In genomic region chr4:149893611-149894151, GRCm38 (mm10) we compare ENCODE assay signal across 8 mouse cellular contexts.
DNase-seq lines count a peak whose midpoint lies in the region; ATAC-seq lines count a peak whose summit lies in the region.

No protein-coding gene starts in this region.

- ATAC-seq in heart, embryonic 13.5 days (ENCODE audit: extremely low read depth, insufficient number of reproducible peaks, low FRiP score, low TSS enrichment), result no peak
- peak; percentile 95 for ATAC-seq in embryonic facial prominence, embryonic 12.5 days (ENCODE audit: insufficient number of reproducible peaks, insufficient read depth, low FRiP score, low TSS enrichment)
- ATAC-seq in hindbrain, embryonic 14.5 days (ENCODE audit: low FRiP score), result peak; percentile 68; the same call in 1 of the 2 replicates

- DNase-seq in heart, postnatal 25 days (ENCODE audit: low spot score), result no peak
- DNase-seq in hindbrain, embryonic 14.5 days (ENCODE audit: low spot score), result peak; percentile 60
- DNase-seq in lung, postnatal 10 days, result peak; percentile 78
- no peak for DNase-seq in adrenal gland, postnatal 36 days
- no peak for DNase-seq in spleen, adult 18-20 months
- no peak for DNase-seq in frontal cortex, postnatal 14 days (ENCODE audit: low spot score in 2 of 2)

- H3K4me1 ChIP-seq in heart, embryonic 13.5 days, result peaks cover 56% of the 10 kb centered on the region
- peaks cover 75% of the 10 kb centered on the region for H3K4me1 ChIP-seq in embryonic facial prominence, embryonic 12.5 days
- peaks cover 17% of the 10 kb centered on the region for H3K4me1 ChIP-seq in hindbrain, embryonic 14.5 days (replicated peaks; ENCODE audit: control insufficient read depth, insufficient read depth, low read length)

- no peak overlapping the region for H3K4me3 ChIP-seq in heart, embryonic 13.5 days
- H3K4me3 ChIP-seq in embryonic facial prominence, embryonic 12.5 days, result no peak overlapping the region
- no peak overlapping the region for H3K4me3 ChIP-seq in hindbrain, embryonic 14.5 days (replicated peaks; ENCODE audit: low read length)

- peak overlapping the region; percentile 76 for H3K27ac ChIP-seq in heart, embryonic 13.5 days (replicated peaks)
- peak overlapping the region; percentile 96 for H3K27ac ChIP-seq in embryonic facial prominence, embryonic 12.5 days
- H3K27ac ChIP-seq in hindbrain, embryonic 14.5 days, result peak overlapping the region; percentile 68

- peaks cover 3% of the 10 kb centered on the region; the same call in 1 of the 2 replicates for H3K27me3 ChIP-seq in heart, embryonic 13.5 days (replicated peaks)
- H3K27me3 ChIP-seq in embryonic facial prominence, embryonic 12.5 days, result no peaks in the 10 kb centered on the region
- no peaks in the 10 kb centered on the region for H3K27me3 ChIP-seq in hindbrain, embryonic 14.5 days (ENCODE audit: control insufficient read depth, insufficient read depth, low read length)

- H3K9ac ChIP-seq in heart, embryonic 13.5 days, result peak overlapping the region; percentile 15; the same call in 1 of the 2 replicates
- no peak overlapping the region for H3K9ac ChIP-seq in embryonic facial prominence, embryonic 12.5 days
- no peak overlapping the region for H3K9ac ChIP-seq in hindbrain, embryonic 14.5 days

- no peaks in the 10 kb centered on the region for H3K9me3 ChIP-seq in heart, embryonic 13.5 days
- H3K9me3 ChIP-seq in embryonic facial prominence, embryonic 12.5 days, result no peaks in the 10 kb centered on the region
- H3K9me3 ChIP-seq in hindbrain, embryonic 14.5 days (ENCODE audit: control insufficient read depth, low read length), result no peaks in the 10 kb centered on the region

- H3K36me3 ChIP-seq in heart, embryonic 13.5 days, result no peaks in the 10 kb centered on the region
- H3K36me3 ChIP-seq in embryonic facial prominence, embryonic 12.5 days, result peaks cover 15% of the 10 kb centered on the region; the same call in 1 of the 2 replicates
- no peaks in the 10 kb centered on the region for H3K36me3 ChIP-seq in hindbrain, embryonic 14.5 days (replicated peaks; ENCODE audit: control insufficient read depth, insufficient read depth)

- H3K4me2 ChIP-seq in heart, embryonic 13.5 days, result no peak overlapping the region
- H3K4me2 ChIP-seq in embryonic facial prominence, embryonic 12.5 days (replicated peaks), result peak overlapping the region; percentile 13; the same call in 1 of the 2 replicates
- no peak overlapping the region for H3K4me2 ChIP-seq in hindbrain, embryonic 14.5 days (replicated peaks)

- 31% methylated on average over 11 of the region's 11 CpGs for WGBS in heart, embryonic 13.5 days
- WGBS in embryonic facial prominence, embryonic 12.5 days, result 6% methylated on average over 11 of the region's 11 CpGs
- WGBS in hindbrain, embryonic 14.5 days, result 18% methylated on average over 11 of the region's 11 CpGs

- intact Hi-C loops in heart, postnatal 25 days (cut with DNase I), result no loop called here

Comparison
In these comparisons a context has a peak if more than half of its experiments do, and no peak if none do; other contexts are left out.
1. DNase-seq: peak in hindbrain, embryonic 14.5 days (single experiment) and lung, postnatal 10 days (single experiment); none in heart, postnatal 25 days (single experiment), adrenal gland, postnatal 36 days (0 of 2), spleen, adult 18-20 months (0 of 2) and frontal cortex, postnatal 14 days (0 of 2).
2. Peak in every context shown above with its lines, with median percentiles within 50 percentile points of each other: H3K27ac ChIP-seq.